Mouse (Mus musculus) midbrain, embryonic 14.5 days (tissue): ENCODE results near the gene Amot. TPM values are rescaled to one million over a fixed set of nuclear protein-coding genes. Genes with fewer than 3 reads are reported as not detected.

Experiments
- ATAC-seq: fragments of 200-750 bp; cut with Nextera tagmentation; 2 replicates; pipeline ENCODE4 v1.8.0; 2017; ENCODE audit warnings: moderate number of reproducible peaks, moderate library complexity; ENCODE audit not compliant: low FRiP score, low TSS enrichment
- DNase-seq: peaks from one replicate; pipeline ENCODE4 v3.0.0-alpha.2; 2015
- H3K27ac ChIP-seq: fragments of 300-500 bp; sonication (generic); replicated peaks from 2 replicates; pipeline ENCODE4 v1.5.1; 2014; ENCODE audit warnings: mild to moderate bottlenecking, low read depth, low read length, moderate library complexity
- H3K27me3 ChIP-seq: fragments of 300-500 bp; sonication (generic); 2 replicates; pipeline ENCODE4 v1.6.1; 2014; ENCODE audit warnings: low read length, control low read depth, mixed read lengths; ENCODE audit not compliant: control insufficient read depth, insufficient read depth
- H3K36me3 ChIP-seq: fragments of 300-500 bp; sonication (generic); 2 replicates; pipeline ENCODE4 v1.6.1; 2014; ENCODE audit warnings: low read length, control low read depth; ENCODE audit not compliant: control insufficient read depth, insufficient read depth
- H3K4me1 ChIP-seq: fragments of 300-500 bp; sonication (generic); 2 replicates; pipeline ENCODE4 v1.6.1; 2014; ENCODE audit warnings: mild to moderate bottlenecking, antibody characterized with exemption, low read length, control low read depth; ENCODE audit not compliant: control insufficient read depth, insufficient read depth
- H3K4me2 ChIP-seq: fragments of 300-500 bp; sonication (generic); 2 replicates; pipeline ENCODE4 v1.6.1; 2014; ENCODE audit warnings: mild to moderate bottlenecking, low read length, moderate library complexity
- H3K4me3 ChIP-seq: fragments of 300-500 bp; sonication (generic); replicated peaks from 2 replicates; pipeline ENCODE4 v1.5.1; 2014; ENCODE audit warnings: low read depth, low read length
- H3K9ac ChIP-seq: fragments of 300-500 bp; sonication (generic); replicated peaks from 2 replicates; pipeline ENCODE4 v1.6.1; 2014; ENCODE audit warnings: mild to moderate bottlenecking, low read length, moderate library complexity
- H3K9me3 ChIP-seq: fragments of 300-500 bp; sonication (generic); 2 replicates; pipeline ENCODE4 v1.6.1; 2016; ENCODE audit warnings: low read length, control low read depth, mixed read lengths; ENCODE audit not compliant: control insufficient read depth
- WGBS: fragments of 180-500 bp; shearing (Covaris S2); extraction: QIAGEN DNeasy Blood & Tissue Kit; methylation state at CpG from one replicate; pipeline ENCODE4 v1.1.7; 2014; 5-methylcytosine and 5-hydroxymethylcytosine counted together
- polyA plus RNA-seq: library from polyadenylated mRNA; unstranded; fragments of >200 nt; fragmentation: Nextera tagmentation; extraction: Ambion mirVana; gene quantifications from 2 replicates; pipeline ENCODE4 v1.2.1, GENCODE M21; 2014

Amot gene
- polyA plus RNA-seq, 1 experiment from 2014 or later: 9.1 TPM

GRCm38 (mm10) chrX:145489950-145490349, 15.0 kb downstream of the Amot start:
- DNase-seq (no peak), ATAC-seq (no peak)
- no peak overlapping the region for H3K4me2 ChIP-seq
- H3K36me3 ChIP-seq: no peaks in the 10 kb centered on the region
- H3K9me3 ChIP-seq: no peaks in the 10 kb centered on the region
- H3K9ac ChIP-seq: no peak overlapping the region
- 92% methylated on average over 5 of the region's 5 CpGs for WGBS
- no peak overlapping the region for H3K4me3 ChIP-seq
- no peaks in the 10 kb centered on the region for H3K4me1 ChIP-seq
- no peak overlapping the region for H3K27ac ChIP-seq
- no peaks in the 10 kb centered on the region for H3K27me3 ChIP-seq

GRCm38 (mm10) chrX:145485495-145485894, 19.5 kb downstream of the Amot start:
- whole genome bisulfite sequencing: 73% methylated on average over 4 of the region's 4 CpGs
- no peaks in the 10 kb centered on the region for H3K9me3 ChIP-seq

GRCm38 (mm10) chrX:145483486-145484055, 21.4 kb downstream of the Amot start:
- H3K9ac ChIP-seq: no peak overlapping the region
- no peaks in the 10 kb centered on the region for H3K9me3 ChIP-seq
- no peak overlapping the region for H3K4me3 ChIP-seq
- no peak for ATAC-seq
- no peaks in the 10 kb centered on the region for H3K36me3 ChIP-seq
- DNase-seq: no peak
- H3K4me1 ChIP-seq: no peaks in the 10 kb centered on the region
- no peak overlapping the region for H3K4me2 ChIP-seq
- whole genome bisulfite sequencing: 87% methylated on average over 7 of the region's 7 CpGs
- H3K27ac ChIP-seq: no peak overlapping the region
- H3K27me3 ChIP-seq: no peaks in the 10 kb centered on the region

More at GRCm38 (mm10) chrX:145485495-145485894, 19.5 kb downstream of the Amot start:
- H3K4me1 ChIP-seq: no peaks in the 10 kb centered on the region
- DNase-seq: no peak
- H3K36me3 ChIP-seq: no peaks in the 10 kb centered on the region
- H3K9ac ChIP-seq: no peak overlapping the region
- ATAC-seq: no peak
- H3K4me2 ChIP-seq: no peak overlapping the region
- no peak overlapping the region for H3K27ac ChIP-seq
- H3K4me3 ChIP-seq: no peak overlapping the region
- H3K27me3 ChIP-seq: no peaks in the 10 kb centered on the region

GRCm38 (mm10) chrX:145482383-145482782, 22.6 kb downstream of the Amot start:
- no peak overlapping the region for H3K9ac ChIP-seq
- H3K9me3 ChIP-seq: no peaks in the 10 kb centered on the region
- 89% methylated on average over 5 of the region's 5 CpGs for WGBS
- no peaks in the 10 kb centered on the region for H3K27me3 ChIP-seq
- no peaks in the 10 kb centered on the region for H3K4me1 ChIP-seq
- no peak overlapping the region for H3K4me2 ChIP-seq
- no peak for ATAC-seq
- no peak overlapping the region for H3K4me3 ChIP-seq
- no peak for DNase-seq
- no peaks in the 10 kb centered on the region for H3K36me3 ChIP-seq
- no peak overlapping the region for H3K27ac ChIP-seq

- Histone ChIP-seq H3K4me3 (no peak overlapping the region), H3K4me1 (no peaks in the 10 kb centered on the region), H3K36me3 (no peaks in the 10 kb centered on the region), H3K27ac (no peak overlapping the region), H3K9ac (no peak overlapping the region), H3K9me3 (no peaks in the 10 kb centered on the region), H3K27me3 (no peaks in the 10 kb centered on the region), H3K4me2 (no peak overlapping the region)
- WGBS: 84% methylated on average over 10 of the region's 10 CpGs
- DNase-seq: no peak
- ATAC-seq: no peak
These were observed 25.0 kb downstream of the Amot start for GRCm38 (mm10) chrX:145479942-145480341.

- H3K4me3 ChIP-seq: no peak overlapping the region
- no peaks in the 10 kb centered on the region for H3K36me3 ChIP-seq
- no peaks in the 10 kb centered on the region for H3K4me1 ChIP-seq
- WGBS: 60% methylated on average over 3 of the region's 3 CpGs
- H3K4me2 ChIP-seq: no peak overlapping the region
- no peaks in the 10 kb centered on the region for H3K9me3 ChIP-seq
- no peak for ATAC-seq
- DNase-seq: no peak
- no peaks in the 10 kb centered on the region for H3K27me3 ChIP-seq
- H3K9ac ChIP-seq: no peak overlapping the region
- H3K27ac ChIP-seq: no peak overlapping the region
These were observed 27.2 kb downstream of the Amot start for GRCm38 (mm10) chrX:145477725-145478194.

- ATAC-seq: no peak
- no peaks in the 10 kb centered on the region for H3K36me3 ChIP-seq
- H3K9me3 ChIP-seq: no peaks in the 10 kb centered on the region
- no peaks in the 10 kb centered on the region for H3K27me3 ChIP-seq
- H3K9ac ChIP-seq: no peak overlapping the region
- WGBS: 66% methylated on average over 5 of the region's 5 CpGs
- no peak overlapping the region for H3K4me2 ChIP-seq
- no peak for DNase-seq
- H3K4me1 ChIP-seq: no peaks in the 10 kb centered on the region
- H3K27ac ChIP-seq: no peak overlapping the region
- no peak overlapping the region for H3K4me3 ChIP-seq
These were observed 27.8 kb downstream of the Amot start for GRCm38 (mm10) chrX:145477003-145477724.

- WGBS: 88% methylated on average over 6 of the region's 6 CpGs
- DNase-seq (no peak), ATAC-seq (no peak)
- no peak overlapping the region for H3K4me3 ChIP-seq
- no peaks in the 10 kb centered on the region for H3K36me3 ChIP-seq
- H3K4me1 ChIP-seq: no peaks in the 10 kb centered on the region
- no peaks in the 10 kb centered on the region for H3K27me3 ChIP-seq
- H3K9me3 ChIP-seq: no peaks in the 10 kb centered on the region
- H3K9ac ChIP-seq: no peak overlapping the region
- H3K4me2 ChIP-seq: no peak overlapping the region
- no peak overlapping the region for H3K27ac ChIP-seq
These were observed 36.7 kb downstream of the Amot start for GRCm38 (mm10) chrX:145468264-145468663.

GRCm38 (mm10) chrX:145463524-145463923, 41.5 kb downstream of the Amot start:
- ATAC-seq (no peak), DNase-seq (no peak)
- no peak overlapping the region for H3K4me3 ChIP-seq
- no peaks in the 10 kb centered on the region for H3K27me3 ChIP-seq
- no peaks in the 10 kb centered on the region for H3K4me1 ChIP-seq
- H3K9me3 ChIP-seq: no peaks in the 10 kb centered on the region
- H3K36me3 ChIP-seq: no peaks in the 10 kb centered on the region
- 76% methylated on average over 2 of the region's 2 CpGs for WGBS
- H3K27ac ChIP-seq: no peak overlapping the region
- no peak overlapping the region for H3K4me2 ChIP-seq
- no peak overlapping the region for H3K9ac ChIP-seq
